Mouse (Mus musculus): ENCODE measurements around the gene Tctex1d4. TPM values are rescaled to one million over a fixed set of nuclear protein-coding genes. Genes with fewer than 3 reads are reported as not detected.

The Tctex1d4 gene
- polyA plus RNA-seq, 1 experiment from 2014 or later: 1.1 TPM

GRCm38 (mm10) chr4:117132794-117133143, 6.2 kb downstream of the Tctex1d4 start:
- H3K9ac ChIP-seq: peak overlapping the region; percentile 81
- peak overlapping the region; percentile 84 for H3K27ac ChIP-seq (replicated peaks)
- H3K4me1 ChIP-seq (replicated peaks): peaks cover 36% of the 10 kb centered on the region
- peak overlapping the region; percentile 81 for H3K4me2 ChIP-seq
- no peak for ATAC-seq (ENCODE audit: low FRiP score, low read depth)
- H3K36me3 ChIP-seq: peaks cover 26% of the 10 kb centered on the region
- no peaks in the 10 kb centered on the region for H3K27me3 ChIP-seq
- H3K4me3 ChIP-seq: peak overlapping the region; percentile 91
- H3K9me3 ChIP-seq: no peaks in the 10 kb centered on the region
- WGBS: 6% methylated on average over 11 of the region's 11 CpGs

DNA sequence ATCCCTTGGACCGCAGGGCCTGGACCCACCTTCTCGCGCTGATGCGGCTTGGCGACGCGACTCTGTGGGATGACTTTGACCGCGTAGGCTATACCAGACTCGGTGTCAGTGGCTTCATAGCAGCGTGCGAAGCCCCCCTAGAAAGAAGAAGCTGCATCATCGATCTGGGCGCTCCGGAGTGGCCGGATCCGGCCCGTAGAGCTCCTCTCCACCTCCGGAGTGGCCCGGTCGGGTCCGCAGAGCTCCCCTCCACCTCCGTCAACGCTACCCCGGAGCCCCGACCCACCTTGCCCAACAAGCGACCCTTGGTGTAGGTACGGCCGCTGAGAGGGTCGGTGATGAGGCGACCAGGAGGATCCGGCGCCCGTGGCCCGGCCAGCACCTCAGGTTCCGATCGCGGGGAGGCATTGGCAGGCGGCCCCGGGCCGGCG, 6.8 kb downstream of the Tctex1d4 start:
- H3K9ac ChIP-seq: peak overlapping the region; percentile 81
- ATAC-seq (ENCODE audit: low FRiP score, low read depth): peak; percentile 54
- peak overlapping the region; percentile 91 for H3K4me3 ChIP-seq
- H3K27me3 ChIP-seq: no peaks in the 10 kb centered on the region
- peaks cover 36% of the 10 kb centered on the region for H3K4me1 ChIP-seq (replicated peaks)
- 0% methylated on average over 42 of the region's 42 CpGs for WGBS
- peak overlapping the region; percentile 84 for H3K27ac ChIP-seq (replicated peaks)
- peak overlapping the region; percentile 81 for H3K4me2 ChIP-seq
- no peaks in the 10 kb centered on the region for H3K9me3 ChIP-seq
- peaks cover 20% of the 10 kb centered on the region for H3K36me3 ChIP-seq

DNA sequence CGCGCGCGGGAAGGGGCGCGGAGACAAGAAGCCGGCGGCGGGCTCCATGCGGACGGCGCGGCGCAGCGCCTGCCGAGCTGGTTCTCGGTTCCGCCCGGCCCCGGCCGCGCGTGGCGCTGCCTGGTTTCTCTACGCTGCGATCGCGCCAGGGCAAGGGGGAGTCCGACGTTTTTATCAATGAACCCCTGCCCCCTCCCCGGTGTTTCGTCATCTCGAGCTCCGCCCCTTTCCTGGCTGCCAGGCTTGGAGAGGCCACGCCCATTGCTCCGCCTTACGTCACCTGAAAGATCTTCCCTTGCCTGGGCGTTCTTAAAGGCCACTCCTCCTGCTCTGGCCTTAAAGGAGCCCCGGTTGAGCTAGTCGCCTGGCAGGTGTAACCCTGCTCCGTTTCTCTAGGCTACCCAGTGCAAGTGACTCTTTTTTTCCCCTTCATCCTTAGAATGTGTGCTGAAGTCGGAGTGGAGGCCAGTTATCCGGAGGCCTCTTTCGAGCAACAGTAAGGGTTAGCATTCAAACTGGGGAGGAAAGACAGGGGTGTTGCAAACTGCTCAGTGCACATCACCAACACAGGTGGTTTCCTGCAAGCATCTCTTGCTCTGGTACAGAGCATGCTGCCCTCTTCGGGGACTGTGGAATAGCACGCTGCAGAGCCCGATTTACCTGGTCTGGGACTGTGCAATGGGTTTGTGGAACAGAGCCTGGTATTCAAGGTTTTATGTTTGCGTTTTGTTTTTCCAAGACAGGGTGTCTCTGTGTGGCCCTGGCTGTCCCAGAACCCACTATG, 7.4 kb downstream of the Tctex1d4 start, which contains the start of gene Plk3:
Plk3 (minus strand) TSS at position 147 of the 784 bp plus-strand sequence.
- WGBS: 3% methylated on average over 30 of the region's 48 CpGs
- Histone ChIP-seq H3K27me3 (no peaks in the 10 kb centered on the region), H3K4me3 (peak within 1 kb of the TSS; percentile 91), H3K27ac (replicated peaks) (peak within 1 kb of the TSS; percentile 84), H3K9ac (peak within 1 kb of the TSS; percentile 81), H3K9me3 (no peaks in the 10 kb centered on the region), H3K4me1 (replicated peaks) (peaks cover 36% of the 10 kb centered on the region), H3K36me3 (peaks cover 13% of the 10 kb centered on the region; the same call in 1 of the 2 replicates), H3K4me2 (peak within 1 kb of the TSS; percentile 81)
- ATAC-seq (ENCODE audit: low FRiP score, low read depth): peak; percentile 93

DNA sequence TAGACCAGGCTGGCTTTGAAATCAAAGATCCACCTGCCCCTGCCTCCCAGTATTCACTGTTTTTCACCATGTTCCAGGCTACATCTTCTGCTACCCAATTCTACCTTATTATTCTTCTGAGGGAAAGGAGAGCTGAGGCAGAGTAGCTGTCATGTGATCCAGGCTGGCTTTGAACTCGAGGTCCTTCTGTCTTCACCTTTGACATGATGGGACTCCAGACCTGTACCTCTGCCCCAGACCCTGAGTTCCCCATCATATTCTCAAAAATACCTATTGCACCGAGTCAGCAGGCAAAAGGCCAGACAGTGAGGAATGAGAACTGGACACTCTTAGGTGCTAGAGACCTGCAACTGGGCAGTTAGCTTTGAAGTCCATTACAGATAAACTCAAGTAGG, 8.0 kb downstream of the Tctex1d4 start:
- Histone ChIP-seq H3K4me1 (replicated peaks) (peaks cover 36% of the 10 kb centered on the region), H3K9ac (no peak overlapping the region), H3K27ac (replicated peaks) (peak overlapping the region; percentile 65), H3K4me3 (no peak overlapping the region), H3K27me3 (no peaks in the 10 kb centered on the region), H3K9me3 (no peaks in the 10 kb centered on the region), H3K4me2 (peak overlapping the region; percentile 81), H3K36me3 (peaks cover 11% of the 10 kb centered on the region; the same call in 1 of the 2 replicates)
- ATAC-seq (ENCODE audit: low FRiP score, low read depth): no peak
- 47% methylated on average over 2 of the region's 2 CpGs for WGBS

- no peak for ATAC-seq (ENCODE audit: low FRiP score, low read depth)
- H3K4me2 ChIP-seq: no peak overlapping the region
- no peaks in the 10 kb centered on the region for H3K9me3 ChIP-seq
- H3K4me1 ChIP-seq (replicated peaks): peaks cover 30% of the 10 kb centered on the region
- WGBS: 21% methylated on average over 8 of the region's 8 CpGs
- H3K4me3 ChIP-seq: no peak overlapping the region
- H3K27me3 ChIP-seq: no peaks in the 10 kb centered on the region
- no peak overlapping the region for H3K9ac ChIP-seq
- H3K36me3 ChIP-seq: 0 out of 2 replicates have a peak, but pooled peaks cover under 1% of the 10 kb centered on the region
- H3K27ac ChIP-seq (replicated peaks): no peak overlapping the region
Observed at GRCm38 (mm10) chr4:117136034-117136433, 9.4 kb downstream of the Tctex1d4 start.

- no peak for ATAC-seq (ENCODE audit: low FRiP score, low read depth)
- no peak overlapping the region for H3K9ac ChIP-seq
- H3K36me3 ChIP-seq: no peaks in the 10 kb centered on the region
- 74% methylated on average over 16 of the region's 17 CpGs for WGBS
- no peak overlapping the region for H3K27ac ChIP-seq (replicated peaks)
- H3K27me3 ChIP-seq: no peaks in the 10 kb centered on the region
- H3K4me2 ChIP-seq: no peak overlapping the region
- H3K9me3 ChIP-seq: no peaks in the 10 kb centered on the region
- no peak overlapping the region for H3K4me3 ChIP-seq
- peaks cover 7% of the 10 kb centered on the region for H3K4me1 ChIP-seq (replicated peaks)
Observed at GRCm38 (mm10) chr4:117138295-117139216, 12.0 kb downstream of the Tctex1d4 start.

GRCm38 (mm10) chr4:117139217-117139612, 12.6 kb downstream of the Tctex1d4 start:
- Histone ChIP-seq H3K4me2 (no peak overlapping the region), H3K4me1 (replicated peaks) (peaks cover 5% of the 10 kb centered on the region), H3K9ac (no peak overlapping the region), H3K27ac (replicated peaks) (no peak overlapping the region), H3K4me3 (no peak overlapping the region), H3K27me3 (no peaks in the 10 kb centered on the region), H3K9me3 (no peaks in the 10 kb centered on the region), H3K36me3 (no peaks in the 10 kb centered on the region)
- 3% methylated on average over 2 of the region's 2 CpGs for WGBS
- ATAC-seq (ENCODE audit: low FRiP score, low read depth): no peak

DNA sequence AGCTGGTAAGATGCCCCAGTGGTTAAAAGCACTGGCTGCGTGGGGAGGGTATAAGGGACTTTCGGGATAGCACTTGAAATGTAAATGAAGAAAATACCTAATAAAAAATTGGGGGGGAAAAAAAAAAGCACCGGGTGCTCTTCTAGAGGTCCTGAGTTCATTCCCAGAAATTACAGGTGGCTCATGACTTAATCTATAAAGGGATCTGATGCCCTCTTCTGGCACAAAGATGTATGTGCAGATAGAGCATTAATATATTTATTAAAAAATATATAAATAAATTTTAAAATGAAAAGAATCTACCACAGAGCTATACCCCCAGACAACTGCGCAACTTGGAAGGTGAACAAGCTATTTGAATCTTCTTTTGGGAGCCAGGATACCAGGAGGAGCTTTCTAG, 14.0 kb downstream of the Tctex1d4 start:
- Histone ChIP-seq H3K9me3 (no peaks in the 10 kb centered on the region), H3K36me3 (no peaks in the 10 kb centered on the region), H3K4me2 (no peak overlapping the region), H3K9ac (no peak overlapping the region), H3K27me3 (no peaks in the 10 kb centered on the region), H3K27ac (replicated peaks) (no peak overlapping the region), H3K4me3 (no peak overlapping the region), H3K4me1 (replicated peaks) (no peaks in the 10 kb centered on the region)
- no peak for ATAC-seq (ENCODE audit: low FRiP score, low read depth)
- 35% methylated on average over 4 of the region's 4 CpGs for WGBS

DNA sequence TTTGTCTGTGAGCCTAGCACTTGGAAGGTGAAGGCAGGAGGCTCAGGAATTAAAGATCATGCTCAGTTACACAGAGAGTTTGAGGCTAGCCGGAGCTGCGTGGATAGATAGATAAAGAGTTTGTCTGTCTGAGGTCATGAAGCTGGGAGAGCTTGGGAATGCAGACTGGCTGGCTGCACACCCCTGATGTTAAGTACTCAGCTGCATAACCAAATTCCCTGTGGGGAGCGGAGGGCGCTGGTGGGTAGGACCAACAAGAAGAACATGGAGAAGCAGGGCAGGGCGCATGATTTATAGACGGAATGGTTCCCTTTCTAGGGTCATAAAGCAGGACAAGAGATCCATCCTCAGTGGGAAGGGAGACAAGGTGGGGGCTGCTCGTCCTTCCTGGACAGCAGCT, 16.4 kb downstream of the Tctex1d4 start:
- no peak for ATAC-seq (ENCODE audit: low FRiP score, low read depth)
- H3K4me2 ChIP-seq: no peak overlapping the region
- no peak overlapping the region for H3K4me3 ChIP-seq
- H3K36me3 ChIP-seq: no peaks in the 10 kb centered on the region
- WGBS: 77% methylated on average over 7 of the region's 7 CpGs
- H3K4me1 ChIP-seq (replicated peaks): no peaks in the 10 kb centered on the region
- no peaks in the 10 kb centered on the region for H3K9me3 ChIP-seq
- H3K27me3 ChIP-seq: no peaks in the 10 kb centered on the region
- H3K9ac ChIP-seq: no peak overlapping the region
- H3K27ac ChIP-seq (replicated peaks): no peak overlapping the region

GRCm38 (mm10) chr4:117145248-117145647, 18.7 kb downstream of the Tctex1d4 start:
- H3K4me1 ChIP-seq (replicated peaks): no peaks in the 10 kb centered on the region
- 93% methylated on average over 13 of the region's 13 CpGs for WGBS
- H3K4me2 ChIP-seq: no peak overlapping the region
- H3K27ac ChIP-seq (replicated peaks): no peak overlapping the region
- no peak overlapping the region for H3K4me3 ChIP-seq
- ATAC-seq (ENCODE audit: low FRiP score, low read depth): no peak
- peaks cover 8% of the 10 kb centered on the region for H3K36me3 ChIP-seq
- no peaks in the 10 kb centered on the region for H3K27me3 ChIP-seq
- no peak overlapping the region for H3K9ac ChIP-seq
- no peaks in the 10 kb centered on the region for H3K9me3 ChIP-seq

GRCm38 (mm10) chr4:117146176-117146575, 19.6 kb downstream of the Tctex1d4 start:
- WGBS: 31% methylated on average over 15 of the region's 15 CpGs

More at GRCm38 (mm10) chr4:117146176-117146575, 19.6 kb downstream of the Tctex1d4 start:
- H3K27me3 ChIP-seq: no peaks in the 10 kb centered on the region
- no peak for ATAC-seq (ENCODE audit: low FRiP score, low read depth)
- no peak overlapping the region for H3K9ac ChIP-seq
- no peak overlapping the region for H3K27ac ChIP-seq (replicated peaks)
- H3K36me3 ChIP-seq: peaks cover 17% of the 10 kb centered on the region
- H3K4me1 ChIP-seq (replicated peaks): no peaks in the 10 kb centered on the region
- no peaks in the 10 kb centered on the region for H3K9me3 ChIP-seq
- H3K4me3 ChIP-seq: no peak overlapping the region
- no peak overlapping the region for H3K4me2 ChIP-seq
